Mouse (Mus musculus): Measurements from ENCODE around the gene Fat3. TPM values are rescaled to one million over a fixed set of nuclear protein-coding genes. Genes with fewer than 3 reads are reported as not detected.

Gene Fat3
- polyA plus RNA-seq, 1 experiment from 2014 or later, result 2.3 TPM

DNA sequence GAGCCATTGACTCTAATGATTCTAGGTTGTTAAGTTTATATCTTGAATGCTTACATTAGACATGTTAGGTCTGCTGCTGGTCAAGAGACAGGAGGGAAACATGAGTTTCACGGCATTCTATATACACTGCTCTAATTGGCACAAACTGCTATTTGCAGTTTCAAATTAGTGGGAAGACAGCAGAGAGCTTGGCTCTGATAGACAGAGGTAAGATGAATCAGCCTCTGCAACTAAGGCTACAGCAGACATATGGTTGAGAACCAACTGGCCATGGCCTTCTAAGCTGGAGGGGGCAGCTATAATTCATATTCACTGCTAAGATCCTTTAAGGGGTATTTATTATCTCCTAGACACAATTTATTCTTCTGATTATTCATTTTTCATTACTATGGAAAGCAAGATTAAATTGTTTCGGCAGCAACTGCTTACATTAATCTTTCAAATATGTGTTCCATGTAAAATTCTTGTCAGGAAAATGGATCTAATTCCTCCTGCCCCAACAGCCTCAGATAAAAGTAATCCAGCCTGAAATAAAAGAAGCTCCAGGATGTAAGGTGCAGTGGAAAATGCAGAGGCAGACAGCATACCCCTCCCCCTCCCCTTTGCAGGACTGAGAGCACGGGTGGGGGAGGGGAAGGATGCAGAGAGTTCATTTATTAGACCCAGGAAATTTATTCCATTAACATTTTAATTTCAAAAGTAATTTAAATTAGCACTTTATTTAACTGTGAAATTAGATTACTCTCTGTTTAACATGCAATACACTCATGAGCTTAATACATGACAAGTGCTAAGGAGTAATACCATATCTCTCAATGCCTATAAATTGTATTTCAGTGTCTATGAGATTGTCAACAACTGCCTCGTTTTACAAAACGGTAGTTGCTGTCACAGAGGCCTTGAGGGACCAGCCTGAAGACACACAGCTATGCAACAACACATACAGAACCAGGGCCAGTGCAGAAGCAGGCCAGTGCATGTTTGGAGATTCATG lies 189.9 kb downstream of the Fat3 start:
- Histone ChIP-seq H3K9ac (ENCODE audit: low read depth, low read length) (no peak overlapping the region), H3K4me1 (ENCODE audit: control insufficient read depth, insufficient read depth, low read length) (peaks cover 12% of the 10 kb centered on the region), H3K9me3 (replicated peaks; ENCODE audit: control insufficient read depth, low read length) (no peaks in the 10 kb centered on the region), H3K4me2 (no peak overlapping the region), H3K36me3 (ENCODE audit: control insufficient read depth, insufficient read depth, low read length) (no peaks in the 10 kb centered on the region), H3K27me3 (ENCODE audit: control insufficient read depth, insufficient read depth, low read length) (no peaks in the 10 kb centered on the region), H3K4me3 (ENCODE audit: low read depth, low read length) (no peak overlapping the region), H3K27ac (ENCODE audit: low read depth, low read length) (no peak overlapping the region)
- no peak for ATAC-seq (replicated peaks; ENCODE audit: insufficient number of reproducible peaks, low FRiP score, low TSS enrichment)
- WGBS (ENCODE audit: insufficient replicate concordance), result 65% methylated on average over 5 of the region's 5 CpGs

DNA sequence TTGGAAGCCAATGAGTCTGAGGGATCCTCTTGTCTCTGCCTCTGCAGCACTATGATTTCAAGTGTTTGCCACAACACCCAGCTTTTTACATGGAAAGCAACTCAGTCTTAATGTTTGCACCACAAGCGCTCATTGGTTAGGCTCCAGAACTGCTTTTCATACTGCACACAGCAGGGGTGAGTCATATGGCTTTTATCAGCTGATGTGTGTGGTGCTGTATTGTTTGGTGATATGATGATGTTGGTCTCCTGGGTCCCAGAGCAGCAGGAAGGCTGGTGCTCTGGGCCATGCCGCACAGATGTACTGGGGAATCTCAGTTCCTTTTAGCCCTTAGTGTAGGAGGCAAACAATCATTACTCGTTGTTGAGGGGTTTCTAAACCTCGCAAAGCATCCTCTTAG lies 190.8 kb downstream of the Fat3 start:
- H3K9ac ChIP-seq (ENCODE audit: low read depth, low read length), result no peak overlapping the region
- no peak for ATAC-seq (replicated peaks; ENCODE audit: insufficient number of reproducible peaks, low FRiP score, low TSS enrichment)
- H3K27ac ChIP-seq (ENCODE audit: low read depth, low read length), result no peak overlapping the region
- H3K36me3 ChIP-seq (ENCODE audit: control insufficient read depth, insufficient read depth, low read length), result no peaks in the 10 kb centered on the region
- H3K9me3 ChIP-seq (replicated peaks; ENCODE audit: control insufficient read depth, low read length), result no peaks in the 10 kb centered on the region
- H3K27me3 ChIP-seq (ENCODE audit: control insufficient read depth, insufficient read depth, low read length), result no peaks in the 10 kb centered on the region
- no peak overlapping the region for H3K4me2 ChIP-seq
- WGBS (ENCODE audit: insufficient replicate concordance), result 68% methylated on average over 4 of the region's 4 CpGs
- peaks cover 13% of the 10 kb centered on the region for H3K4me1 ChIP-seq (ENCODE audit: control insufficient read depth, insufficient read depth, low read length)
- no peak overlapping the region for H3K4me3 ChIP-seq (ENCODE audit: low read depth, low read length)

DNA sequence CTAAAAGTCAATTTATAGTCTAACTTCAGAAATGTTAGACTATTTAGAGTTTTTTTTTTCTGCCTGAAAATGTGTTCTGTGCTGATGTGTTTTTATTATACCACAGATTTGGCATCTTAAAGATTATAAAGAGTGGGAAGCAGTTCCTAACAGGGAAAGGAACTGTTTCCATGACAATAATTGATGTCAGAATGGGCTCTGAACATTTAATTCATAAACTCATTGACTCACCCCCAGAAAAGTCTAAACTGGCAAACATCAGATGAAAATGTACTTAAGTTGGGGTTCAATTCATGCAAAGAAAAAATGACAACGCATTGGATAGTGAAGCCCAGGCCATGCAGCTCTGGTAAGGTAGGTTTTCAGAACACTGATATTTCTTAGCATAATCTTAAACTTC lies 193.3 kb downstream of the Fat3 start:
- Histone ChIP-seq H3K4me2 (no peak overlapping the region), H3K9me3 (replicated peaks; ENCODE audit: control insufficient read depth, low read length) (no peaks in the 10 kb centered on the region), H3K9ac (ENCODE audit: low read depth, low read length) (no peak overlapping the region), H3K4me3 (ENCODE audit: low read depth, low read length) (no peak overlapping the region), H3K4me1 (ENCODE audit: control insufficient read depth, insufficient read depth, low read length) (peaks cover 11% of the 10 kb centered on the region), H3K27ac (ENCODE audit: low read depth, low read length) (no peak overlapping the region), H3K36me3 (ENCODE audit: control insufficient read depth, insufficient read depth, low read length) (no peaks in the 10 kb centered on the region), H3K27me3 (ENCODE audit: control insufficient read depth, insufficient read depth, low read length) (no peaks in the 10 kb centered on the region)
- 94% methylated on average over 1 of the region's 1 CpGs for WGBS (ENCODE audit: insufficient replicate concordance)
- ATAC-seq (replicated peaks; ENCODE audit: insufficient number of reproducible peaks, low FRiP score, low TSS enrichment), result no peak

DNA sequence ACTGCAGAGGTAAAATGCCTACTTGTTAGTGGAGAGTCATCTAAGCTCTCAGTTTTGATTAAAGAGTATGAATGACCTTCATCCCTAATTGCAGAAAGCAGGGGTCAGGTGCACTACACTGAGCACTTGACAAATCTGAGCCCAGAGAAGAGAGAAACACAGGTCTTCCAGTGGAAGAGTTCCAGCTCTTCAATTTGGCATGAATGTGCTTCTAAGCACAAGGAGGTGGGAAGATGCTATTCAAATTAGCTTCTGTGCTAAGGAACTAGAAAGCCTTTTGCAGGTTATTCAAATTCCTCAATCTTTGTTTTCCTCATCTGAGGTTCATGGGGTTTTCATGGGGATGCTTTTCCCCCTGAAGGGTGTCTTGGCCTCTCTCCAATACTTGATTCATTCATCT lies 194.9 kb downstream of the Fat3 start:
- H3K4me3 ChIP-seq (ENCODE audit: low read depth, low read length), result no peak overlapping the region
- H3K9me3 ChIP-seq (replicated peaks; ENCODE audit: control insufficient read depth, low read length), result no peaks in the 10 kb centered on the region
- H3K27me3 ChIP-seq (ENCODE audit: control insufficient read depth, insufficient read depth, low read length), result no peaks in the 10 kb centered on the region
- peaks cover 13% of the 10 kb centered on the region for H3K4me1 ChIP-seq (ENCODE audit: control insufficient read depth, insufficient read depth, low read length)
- H3K4me2 ChIP-seq, result no peak overlapping the region
- no peak overlapping the region for H3K9ac ChIP-seq (ENCODE audit: low read depth, low read length)
- no peak overlapping the region for H3K27ac ChIP-seq (ENCODE audit: low read depth, low read length)
- no peaks in the 10 kb centered on the region for H3K36me3 ChIP-seq (ENCODE audit: control insufficient read depth, insufficient read depth, low read length)
- ATAC-seq (replicated peaks; ENCODE audit: insufficient number of reproducible peaks, low FRiP score, low TSS enrichment), result no peak

DNA sequence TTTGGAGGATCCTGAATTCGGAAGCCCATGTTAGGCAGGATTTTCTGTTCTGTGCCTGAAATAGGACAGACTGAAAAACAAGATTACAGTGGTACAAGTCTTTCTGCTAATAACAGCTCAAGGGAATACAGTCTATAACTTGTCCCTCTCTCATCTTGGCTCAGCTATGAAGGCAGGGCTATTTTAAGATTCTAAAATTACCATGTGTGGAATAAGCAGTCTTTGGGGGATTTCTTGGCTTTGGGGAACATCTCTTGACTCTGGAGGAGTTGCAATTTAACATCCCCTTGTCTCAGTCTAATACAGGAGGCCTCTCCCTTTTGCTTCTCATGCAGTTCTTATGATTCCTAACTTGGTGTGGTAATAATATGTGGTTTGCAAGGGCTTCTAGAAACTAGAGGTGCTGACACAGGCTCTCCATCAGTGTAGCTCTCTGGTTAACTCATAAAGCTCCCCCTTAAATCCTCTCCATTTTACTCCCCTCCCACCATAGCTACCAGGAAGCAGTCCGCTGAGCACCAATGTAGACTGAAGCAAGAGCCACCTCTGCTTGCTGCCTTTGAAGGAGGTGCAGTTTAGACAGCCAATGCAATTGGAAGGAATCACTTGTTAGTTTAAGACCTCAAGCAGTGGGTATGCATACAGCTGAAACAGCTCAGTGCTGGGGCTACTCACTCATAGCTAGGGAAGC lies 195.5 kb downstream of the Fat3 start:
- Histone ChIP-seq H3K27ac (ENCODE audit: low read depth, low read length) (no peak overlapping the region), H3K9me3 (replicated peaks; ENCODE audit: control insufficient read depth, low read length) (no peaks in the 10 kb centered on the region), H3K36me3 (ENCODE audit: control insufficient read depth, insufficient read depth, low read length) (no peaks in the 10 kb centered on the region), H3K9ac (ENCODE audit: low read depth, low read length) (no peak overlapping the region), H3K4me2 (no peak overlapping the region), H3K4me1 (ENCODE audit: control insufficient read depth, insufficient read depth, low read length) (peaks cover 13% of the 10 kb centered on the region), H3K4me3 (ENCODE audit: low read depth, low read length) (no peak overlapping the region), H3K27me3 (ENCODE audit: control insufficient read depth, insufficient read depth, low read length) (no peaks in the 10 kb centered on the region)
- no peak for ATAC-seq (replicated peaks; ENCODE audit: insufficient number of reproducible peaks, low FRiP score, low TSS enrichment)
- WGBS (ENCODE audit: insufficient replicate concordance), result 77% methylated on average over 2 of the region's 2 CpGs

DNA sequence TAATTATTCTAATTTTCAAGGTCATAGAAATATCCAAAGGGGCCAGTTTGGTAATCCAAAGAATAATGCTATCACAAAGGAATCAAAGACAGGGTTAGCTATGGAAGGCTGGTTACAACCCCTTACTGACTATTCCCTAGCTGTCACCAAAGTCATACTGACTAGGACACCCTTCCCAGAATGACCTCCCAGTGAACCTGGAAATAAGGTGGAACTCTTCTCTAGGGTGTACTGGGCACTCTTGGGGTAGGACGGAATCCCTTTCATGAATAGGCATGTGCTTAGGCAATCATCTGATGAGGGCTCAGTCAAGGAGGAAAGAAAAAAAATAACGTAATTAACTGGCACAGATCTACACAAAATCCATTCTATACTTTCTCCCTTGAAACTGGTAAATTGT lies 196.1 kb downstream of the Fat3 start:
- no peak for ATAC-seq (replicated peaks; ENCODE audit: insufficient number of reproducible peaks, low FRiP score, low TSS enrichment)
- no peak overlapping the region for H3K4me3 ChIP-seq (ENCODE audit: low read depth, low read length)
- H3K9me3 ChIP-seq (replicated peaks; ENCODE audit: control insufficient read depth, low read length), result no peaks in the 10 kb centered on the region
- no peak overlapping the region for H3K27ac ChIP-seq (ENCODE audit: low read depth, low read length)
- H3K36me3 ChIP-seq (ENCODE audit: control insufficient read depth, insufficient read depth, low read length), result no peaks in the 10 kb centered on the region
- H3K4me1 ChIP-seq (ENCODE audit: control insufficient read depth, insufficient read depth, low read length), result peaks cover 11% of the 10 kb centered on the region
- H3K9ac ChIP-seq (ENCODE audit: low read depth, low read length), result no peak overlapping the region
- H3K27me3 ChIP-seq (ENCODE audit: control insufficient read depth, insufficient read depth, low read length), result no peaks in the 10 kb centered on the region
- WGBS (ENCODE audit: insufficient replicate concordance), result 69% methylated on average over 2 of the region's 2 CpGs
- H3K4me2 ChIP-seq, result no peak overlapping the region

DNA sequence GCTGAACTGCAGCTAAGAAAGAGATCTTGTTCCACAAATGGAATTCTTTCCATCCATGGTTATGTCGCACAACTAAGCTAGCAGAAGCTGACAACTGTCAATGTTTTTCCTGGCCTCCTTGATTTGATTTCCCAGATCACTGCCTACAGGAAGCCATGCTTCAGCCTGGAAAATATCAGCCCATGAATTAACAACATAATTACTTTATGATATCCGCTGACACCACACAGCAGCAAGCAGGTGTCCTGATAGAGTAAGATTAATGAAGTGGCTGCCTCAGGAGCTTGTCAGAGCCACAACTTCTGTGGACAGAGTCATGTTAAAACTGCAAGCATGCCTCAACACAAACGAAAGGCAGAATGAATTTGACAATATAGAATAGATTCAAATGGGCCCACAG lies 198.6 kb downstream of the Fat3 start:
- ATAC-seq (replicated peaks; ENCODE audit: insufficient number of reproducible peaks, low FRiP score, low TSS enrichment), result no peak
- WGBS (ENCODE audit: insufficient replicate concordance), result 21% methylated on average over 3 of the region's 3 CpGs

DNA sequence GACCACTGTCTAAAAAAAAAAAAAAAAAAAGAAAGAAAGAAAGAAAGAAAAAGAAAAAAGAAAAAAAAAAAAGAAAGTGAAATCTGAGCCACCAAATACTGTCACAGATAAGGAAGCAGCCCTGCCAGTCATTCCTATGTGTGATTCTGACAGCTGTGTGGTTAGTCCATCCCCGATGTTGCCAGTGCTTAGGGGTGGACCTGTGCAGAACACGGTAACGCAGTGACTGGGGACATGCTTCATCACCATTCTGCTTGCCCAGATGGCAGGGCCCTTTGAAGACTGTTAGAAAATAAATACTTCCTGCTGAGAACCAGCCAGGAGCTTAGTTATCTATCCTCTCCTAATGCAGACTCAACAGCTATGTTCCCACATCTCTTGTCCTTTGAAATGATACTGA lies 203.2 kb downstream of the Fat3 start:
- ATAC-seq (replicated peaks; ENCODE audit: insufficient number of reproducible peaks, low FRiP score, low TSS enrichment), result no peak
- Histone ChIP-seq H3K36me3 (ENCODE audit: control insufficient read depth, insufficient read depth, low read length) (no peaks in the 10 kb centered on the region), H3K4me2 (no peak overlapping the region), H3K4me1 (ENCODE audit: control insufficient read depth, insufficient read depth, low read length) (peaks cover 8% of the 10 kb centered on the region), H3K27ac (ENCODE audit: low read depth, low read length) (no peak overlapping the region), H3K9ac (ENCODE audit: low read depth, low read length) (no peak overlapping the region), H3K9me3 (replicated peaks; ENCODE audit: control insufficient read depth, low read length) (no peaks in the 10 kb centered on the region), H3K4me3 (ENCODE audit: low read depth, low read length) (no peak overlapping the region), H3K27me3 (ENCODE audit: control insufficient read depth, insufficient read depth, low read length) (no peaks in the 10 kb centered on the region)
- 35% methylated on average over 3 of the region's 3 CpGs for WGBS (ENCODE audit: insufficient replicate concordance)

More for the DNA sequence above, 198.6 kb downstream of the Fat3 start:
- Histone ChIP-seq H3K4me3 (ENCODE audit: low read depth, low read length) (no peak overlapping the region), H3K9me3 (replicated peaks; ENCODE audit: control insufficient read depth, low read length) (no peaks in the 10 kb centered on the region), H3K27me3 (ENCODE audit: control insufficient read depth, insufficient read depth, low read length) (no peaks in the 10 kb centered on the region), H3K36me3 (ENCODE audit: control insufficient read depth, insufficient read depth, low read length) (no peaks in the 10 kb centered on the region), H3K4me2 (no peak overlapping the region), H3K27ac (ENCODE audit: low read depth, low read length) (peak overlapping the region; percentile 35; the same call in 1 of the 2 replicates), H3K4me1 (ENCODE audit: control insufficient read depth, insufficient read depth, low read length) (peaks cover 11% of the 10 kb centered on the region), H3K9ac (ENCODE audit: low read depth, low read length) (no peak overlapping the region)
